In genomic region chr10:59497019-59497418, GRCm38 (mm10) we compare ENCODE assay signal across 31 mouse cellular contexts. TPM values are rescaled to one million over a fixed set of nuclear protein-coding genes. Genes with fewer than 3 reads are reported as not detected.
"Had no signal": no experiment of that assay in that cellular context is flagged by ENCODE, and none has a peak within 500 bp of the region (broad histone marks: within the 10 kb centered on the region; RNA-seq: fewer than 3 reads in every experiment).

No protein-coding gene starts in this region.

- H3K4me3 ChIP-seq: heart, embryonic 12.5 days; heart, embryonic 13.5 days; heart, embryonic 15.5 days; hindbrain, embryonic 12.5 days; hindbrain, embryonic 13.5 days; hindbrain, embryonic 15.5 days; intestine, embryonic 15.5 days; kidney, embryonic 15.5 days; layer of hippocampus, adult 2 months; left cerebral cortex, adult 2 months had no signal

- H3K27me3 ChIP-seq: heart, embryonic 12.5 days; heart, embryonic 13.5 days; heart, embryonic 15.5 days; hindbrain, embryonic 12.5 days; hindbrain, embryonic 13.5 days; hindbrain, embryonic 15.5 days; intestine, embryonic 15.5 days; kidney, embryonic 15.5 days had no signal

- DNase-seq: heart, postnatal 10 days; heart, postnatal 36 days; heart, postnatal 4 days; kidney, adult 11 months; kidney, adult 18-20 months; kidney, adult 2 months; kidney, adult 8-10 months; kidney, adult 9 months; kidney, postnatal 10 days; kidney, postnatal 14 days; kidney, postnatal 25 days; kidney, postnatal 36 days; kidney, postnatal 4 days; layer of hippocampus, adult 9-11 months; layer of hippocampus, postnatal 36 days had no signal

- H3K4me2 ChIP-seq: heart, embryonic 11.5 days; heart, embryonic 12.5 days; heart, embryonic 13.5 days; heart, embryonic 15.5 days; hindbrain, embryonic 12.5 days; hindbrain, embryonic 13.5 days; hindbrain, embryonic 14.5 days; hindbrain, embryonic 15.5 days; intestine, embryonic 15.5 days; kidney, embryonic 15.5 days had no signal

- H3K9me3 ChIP-seq: heart, embryonic 15.5 days; hindbrain, embryonic 15.5 days; intestine, embryonic 15.5 days had no signal

- H3K9ac ChIP-seq: heart, embryonic 12.5 days; heart, embryonic 13.5 days; heart, embryonic 15.5 days; hindbrain, embryonic 12.5 days; hindbrain, embryonic 13.5 days; hindbrain, embryonic 14.5 days; hindbrain, embryonic 15.5 days; intestine, embryonic 15.5 days; kidney, embryonic 15.5 days had no signal

- H3K4me1 ChIP-seq: hindbrain, embryonic 15.5 days had no signal

- H3K27ac ChIP-seq: heart, embryonic 13.5 days; heart, embryonic 15.5 days; hindbrain, embryonic 12.5 days; hindbrain, embryonic 13.5 days; hindbrain, embryonic 14.5 days; hindbrain, embryonic 15.5 days; hindbrain, postnatal 0 days; intestine, embryonic 15.5 days; kidney, embryonic 15.5 days; kidney, postnatal 0 days; layer of hippocampus, adult 2 months; left cerebral cortex, adult 2 months had no signal

- H3K36me3 ChIP-seq: heart, embryonic 15.5 days; hindbrain, embryonic 12.5 days; hindbrain, embryonic 15.5 days; intestine, embryonic 15.5 days; kidney, embryonic 15.5 days had no signal

RNA-seq across cellular contexts. Expression of gene Oit3, which starts 55.4 kb away (rescaled TPM):
- total RNA-seq: heart, postnatal 25 days; heart, postnatal 36 days; hindbrain, postnatal 0 days; layer of hippocampus, postnatal 36 days had no signal
- polyA plus RNA-seq: inflammation-experienced regulatory T-cells, adult 6 months had no signal
